Mouse (Mus musculus) layer of hippocampus, adult 8-10 months (tissue): ENCODE results near the gene Cfap36. TPM values are rescaled to one million over a fixed set of nuclear protein-coding genes. Genes with fewer than 3 reads are reported as not detected.

Experiments used
- DNase-seq, 2 experiments: peaks; one replicate each; pipeline ENCODE4 v3.0.0; 2022; ENCODE audit warnings: low spot score in 2 of 2
- total RNA-seq, 4 experiments: library from RNA; stranded (reverse); gene quantifications; 2 replicates each; pipeline ENCODE4 v1.2.4; 2022

The Cfap36 gene
- 100 to 1,000 TPM; 116 to 133 (median 130) TPM for total RNA-seq

- DNase-seq: peak; percentile 94 to 95
These were observed at the start of gene Cfap36 for GRCm38 (mm10) chr11:29246883-29247650. Gene Cfap36 (minus strand): TSS chr11:29247409.

- DNase-seq: no peak
These were observed 40.1 kb upstream of the Cfap36 start for GRCm38 (mm10) chr11:29287305-29287704.

- no peak for DNase-seq
These were observed 38.8 kb upstream of the Cfap36 start for GRCm38 (mm10) chr11:29286040-29286439.

GRCm38 (mm10) chr11:29274758-29275157 lies 27.5 kb upstream of the Cfap36 start:
- no peak for DNase-seq

- peak in 1 of 2 experiments; percentile 38 for DNase-seq
These were observed 20.6 kb upstream of the Cfap36 start for GRCm38 (mm10) chr11:29267824-29268223.

- DNase-seq: no peak
These were observed 7.4 kb upstream of the Cfap36 start for GRCm38 (mm10) chr11:29254643-29255042.

GRCm38 (mm10) chr11:29248386-29248785 lies 1.2 kb upstream of the Cfap36 start:
- DNase-seq: no peak

GRCm38 (mm10) chr11:29247725-29248124 lies 516 bp upstream of the Cfap36 start:
- DNase-seq: no peak

- no peak for DNase-seq
These were observed 1.2 kb downstream of the Cfap36 start for GRCm38 (mm10) chr11:29245988-29246387.

GRCm38 (mm10) chr11:29241961-29242360 lies 5.2 kb downstream of the Cfap36 start:
- DNase-seq: no peak

- DNase-seq: no peak
These were observed 7.9 kb downstream of the Cfap36 start for GRCm38 (mm10) chr11:29239353-29239752.

- DNase-seq: no peak
These were observed 8.7 kb downstream of the Cfap36 start for GRCm38 (mm10) chr11:29238551-29238950.

- DNase-seq: no peak
These were observed 9.2 kb downstream of the Cfap36 start for GRCm38 (mm10) chr11:29238047-29238446.

- DNase-seq: no peak
These were observed 9.8 kb downstream of the Cfap36 start for GRCm38 (mm10) chr11:29237364-29237763.

- no peak for DNase-seq
These were observed 13.6 kb downstream of the Cfap36 start for GRCm38 (mm10) chr11:29233569-29233968.

GRCm38 (mm10) chr11:29228957-29229356 lies 18.3 kb downstream of the Cfap36 start:
- DNase-seq: no peak

GRCm38 (mm10) chr11:29224754-29225153 lies 22.5 kb downstream of the Cfap36 start:
- DNase-seq: no peak

- DNase-seq: no peak
These were observed 24.9 kb downstream of the Cfap36 start for GRCm38 (mm10) chr11:29222310-29222709.

GRCm38 (mm10) chr11:29219055-29219454 lies 28.2 kb downstream of the Cfap36 start:
- no peak for DNase-seq

- no peak for DNase-seq
These were observed 31.0 kb downstream of the Cfap36 start for GRCm38 (mm10) chr11:29216196-29216595.

GRCm38 (mm10) chr11:29209774-29210173 lies 37.4 kb downstream of the Cfap36 start:
- no peak for DNase-seq

- no peak for DNase-seq
These were observed 43.6 kb downstream of the Cfap36 start for GRCm38 (mm10) chr11:29203653-29204052.

- no peak for DNase-seq
These were observed 58.2 kb downstream of the Cfap36 start for GRCm38 (mm10) chr11:29188981-29189380.
